Mouse (Mus musculus) hindlimb bud, embryonic 11.5 days (tissue): ENCODE results near the gene Gpr62.
A peak's percentile ranks its signal among the peaks of the same experiment; 100 is the strongest.
"Not testable (repeated sequence)": the region's sequence is repeated elsewhere in the genome, so short reads cannot be mapped to it uniquely, and the experiment has no call there.

Source experiments
- DNase-seq: peaks from one replicate; pipeline ENCODE4 v3.0.0-alpha.2; 2012; ENCODE audit warnings: low read depth, low spot score; ENCODE audit errors: extremely low spot score

Gpr62 gene

DNA sequence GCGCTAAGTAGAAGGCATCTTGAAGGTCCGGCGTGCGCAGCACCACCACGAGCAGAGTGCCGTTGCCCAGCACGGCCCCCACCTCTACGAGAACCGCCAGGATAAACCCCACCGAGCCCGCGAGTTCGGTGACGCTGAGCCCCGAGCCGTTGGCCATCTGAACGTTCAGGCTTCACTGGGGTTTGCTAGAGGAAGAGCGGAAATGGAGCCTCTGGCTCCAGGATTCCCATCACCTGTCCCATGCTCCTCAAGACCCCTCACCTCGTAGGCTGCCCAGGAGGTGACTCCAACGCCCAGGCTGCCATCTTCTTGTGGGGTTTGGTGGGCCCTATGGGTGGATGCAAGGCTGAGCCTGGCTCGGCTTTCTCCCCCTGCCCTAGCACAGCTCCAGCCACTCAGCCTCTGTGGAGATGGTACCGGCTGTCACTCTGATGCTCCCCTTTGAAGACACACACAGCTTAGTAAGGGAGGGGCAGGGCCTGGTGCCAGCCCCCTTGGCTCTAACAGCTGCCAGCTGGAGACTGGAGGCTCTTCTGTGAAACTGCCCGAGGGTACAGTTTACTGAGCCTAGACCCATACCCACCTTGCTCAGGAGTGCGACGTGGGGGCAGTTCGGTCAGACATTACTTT lies at the start of gene Gpr62:
TSS of gene Gpr62 (minus strand) at position 368 of the 630 bp plus-strand sequence.
- no peak for DNase-seq

DNA sequence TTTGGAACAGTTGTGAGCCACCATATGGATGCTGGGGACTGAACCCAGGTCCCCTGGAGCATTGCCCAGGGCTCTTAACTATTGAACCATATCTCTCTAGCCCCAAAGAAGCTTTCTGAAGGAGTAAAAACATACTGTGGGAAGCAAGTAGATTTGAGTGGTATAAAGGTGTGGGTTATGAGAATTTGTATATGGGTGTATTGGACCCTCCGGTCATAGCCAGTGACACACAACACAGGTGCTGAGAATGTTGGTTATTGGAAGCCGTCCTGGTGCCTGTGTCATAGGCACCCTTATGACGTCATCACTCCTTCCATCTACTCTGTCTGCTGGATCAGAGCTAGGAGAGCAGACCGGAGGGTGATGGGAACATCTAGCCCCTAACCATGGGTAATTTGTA lies 48.5 kb upstream of the Gpr62 start, which contains the start of gene Iqcf5:
TSS of gene Iqcf5 (plus strand) at position 301 of the 400 bp plus-strand sequence.
- DNase-seq = no peak

DNA sequence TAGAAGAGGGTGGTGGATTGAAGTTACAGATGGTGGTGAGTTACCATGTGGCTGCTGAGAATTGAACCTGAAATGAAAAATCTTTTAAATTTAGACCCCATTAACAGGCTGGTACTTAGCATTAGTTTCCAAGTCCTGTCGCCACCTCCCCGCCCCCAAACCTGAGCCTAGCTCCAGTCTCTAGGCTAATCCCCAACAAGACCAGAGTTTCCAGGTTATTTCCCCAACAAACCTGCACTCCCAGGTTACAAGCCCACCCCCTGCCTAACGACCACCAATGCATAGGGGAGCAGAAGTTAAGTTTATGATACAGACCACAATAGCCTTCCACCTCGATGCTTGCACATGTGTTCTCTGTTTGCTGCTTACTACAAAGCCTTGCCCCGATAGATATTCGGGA lies 47.8 kb upstream of the Gpr62 start:
- no peak for DNase-seq

DNA sequence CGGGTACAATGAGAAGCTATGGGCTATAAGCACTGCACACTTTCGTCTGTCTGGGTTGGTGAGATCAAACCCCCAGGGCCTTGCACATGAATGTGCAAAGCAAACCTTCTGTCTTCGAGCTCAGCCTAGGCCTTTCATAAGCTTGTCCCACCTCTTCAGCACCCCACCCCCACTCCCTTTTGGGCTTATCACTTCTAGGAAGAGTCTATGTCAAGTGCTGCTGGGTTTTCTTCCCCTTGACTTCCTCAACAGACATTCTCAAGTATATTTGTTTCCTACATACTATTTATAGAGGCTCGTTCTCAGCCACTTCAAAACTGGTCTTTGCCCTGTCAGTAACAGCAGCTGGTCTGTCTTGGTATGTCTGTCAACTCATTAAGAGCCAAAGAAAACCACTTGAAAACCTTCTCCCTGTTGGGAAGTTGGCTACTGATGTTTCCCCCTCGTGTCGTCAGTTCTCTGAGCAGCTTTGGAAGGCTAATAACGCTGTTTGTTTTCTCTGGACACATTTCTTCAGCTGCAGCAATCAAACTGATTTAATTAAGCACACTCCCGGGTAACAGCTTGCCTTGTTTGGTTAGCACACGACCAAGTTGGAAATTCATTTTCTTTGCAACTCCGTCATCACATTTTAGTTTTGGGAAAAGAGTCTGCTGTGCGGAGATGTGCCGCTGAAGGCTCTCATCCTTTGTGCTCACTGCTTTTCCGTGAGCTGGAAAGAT lies 47.2 kb upstream of the Gpr62 start:
- DNase-seq = no peak

DNA sequence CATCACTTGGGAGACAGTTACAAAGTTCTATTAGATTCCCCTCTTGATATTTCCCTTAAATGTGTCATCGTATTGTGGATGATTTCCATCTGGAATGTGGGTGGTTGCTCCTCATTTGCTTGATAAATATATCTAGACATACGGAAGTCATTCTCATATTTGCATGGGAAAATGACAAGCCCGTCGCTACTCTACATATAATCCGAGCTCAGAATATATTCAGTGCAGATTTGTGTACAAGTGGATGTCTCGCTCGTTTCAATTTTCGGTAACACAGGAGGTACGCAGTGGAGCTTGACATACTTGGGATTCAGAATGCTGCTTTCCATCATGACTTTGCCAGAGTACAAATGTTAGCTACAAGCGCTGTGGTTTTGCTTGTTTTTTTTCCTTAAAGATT lies 43.6 kb upstream of the Gpr62 start:
- no peak for DNase-seq

DNA sequence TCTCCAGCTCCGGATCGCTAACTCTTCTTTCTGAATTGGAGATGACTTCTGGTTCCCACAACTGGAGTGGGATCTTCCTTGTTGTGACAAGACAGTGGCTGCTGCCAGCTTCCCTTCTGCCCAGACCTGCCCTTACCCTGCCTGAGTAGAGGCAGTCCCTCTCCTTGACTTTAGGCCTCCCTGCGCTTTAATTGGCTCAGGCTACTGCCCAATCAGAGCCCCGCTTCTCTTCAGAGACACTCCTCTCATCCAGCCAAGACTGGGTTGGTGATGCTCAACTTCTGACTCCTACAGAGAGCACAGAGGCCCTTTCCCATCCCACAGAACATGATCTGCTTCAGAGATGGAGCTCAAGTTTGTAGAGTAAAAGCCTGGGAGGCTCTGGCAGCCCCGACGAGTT lies 38.5 kb upstream of the Gpr62 start:
- DNase-seq = no peak

DNA sequence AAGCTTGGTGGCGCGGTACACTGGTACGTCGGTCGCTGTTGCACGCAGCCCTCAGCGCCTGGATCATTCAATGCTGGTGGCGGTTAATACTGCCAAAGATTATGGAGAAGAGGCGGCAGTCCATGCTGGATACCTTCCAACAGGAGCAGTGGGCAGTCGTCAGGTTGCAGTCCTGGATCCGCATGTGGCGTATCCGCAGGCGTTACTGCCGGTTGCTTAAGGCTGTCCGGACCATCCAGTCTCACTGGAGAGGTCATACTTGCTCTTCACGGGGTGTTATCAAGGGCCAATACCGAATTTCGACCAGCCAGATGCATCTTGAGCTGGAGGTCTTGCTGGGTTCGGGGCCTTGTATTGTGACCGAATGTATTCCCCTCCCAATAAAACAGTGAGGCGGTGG lies 36.1 kb upstream of the Gpr62 start:
- no peak for DNase-seq

DNA sequence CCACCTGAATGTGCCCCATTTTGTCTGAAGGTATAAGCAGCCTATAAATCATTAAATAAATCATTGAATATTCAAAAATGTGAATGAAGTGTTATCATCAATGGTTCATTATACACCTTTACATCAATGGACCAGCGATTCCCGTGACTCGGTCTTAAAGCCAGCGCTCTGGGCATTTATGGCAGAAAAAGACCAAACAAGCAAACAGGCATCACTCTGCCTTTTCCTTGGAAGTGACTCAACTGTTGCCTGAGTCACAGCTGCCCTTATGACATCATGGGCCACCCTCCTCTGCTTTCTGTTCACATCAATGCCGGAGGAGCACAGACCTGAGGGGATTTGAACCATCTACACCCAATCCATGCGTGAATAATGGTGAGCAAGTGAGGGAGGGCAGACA lies 33.9 kb upstream of the Gpr62 start, which contains the start of gene Iqcf1:
TSS of gene Iqcf1 (plus strand) at position 301 of the 400 bp plus-strand sequence.
- no peak for DNase-seq

DNA sequence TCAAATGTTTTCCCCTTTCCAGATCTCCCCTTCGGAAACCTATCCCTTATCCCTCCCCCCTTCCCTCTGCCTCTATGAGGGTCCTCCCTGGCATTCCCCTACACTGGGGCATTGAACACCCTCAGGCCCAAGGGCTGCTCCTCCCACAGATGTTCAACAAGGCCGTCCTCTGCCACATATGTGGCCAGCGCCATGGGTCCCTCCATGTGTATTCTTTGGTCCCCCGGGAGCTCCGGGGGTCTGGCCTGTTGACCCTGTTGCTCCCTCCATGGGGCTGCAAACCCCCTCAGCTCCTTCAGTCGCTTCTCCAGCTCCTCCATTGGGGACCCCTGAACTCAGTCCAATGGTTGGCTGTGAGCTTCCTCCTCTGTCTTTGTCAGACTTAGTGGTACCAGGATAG lies 21.9 kb upstream of the Gpr62 start:
- not testable (repeated sequence) for DNase-seq

DNA sequence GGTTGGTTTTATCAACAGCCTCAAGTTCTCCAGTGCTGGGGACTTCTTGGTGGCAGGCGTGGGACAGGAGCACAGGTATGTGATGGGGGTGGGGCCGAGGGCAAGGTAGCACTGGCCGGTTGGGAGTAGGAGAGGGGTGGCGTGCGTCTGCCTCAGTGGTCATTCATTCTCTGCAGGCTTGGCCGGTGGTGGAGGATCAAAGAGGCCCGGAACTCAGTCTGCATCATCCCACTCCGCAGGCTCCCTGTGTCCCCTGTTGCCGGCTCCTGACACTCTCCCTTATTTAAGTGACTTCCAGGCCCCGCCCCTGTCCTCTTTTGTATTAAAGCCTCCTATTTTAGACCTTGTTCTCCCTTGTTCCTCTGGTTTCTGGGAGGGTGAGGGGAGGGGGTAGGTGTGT lies 19.3 kb upstream of the Gpr62 start:
- no peak for DNase-seq

DNA sequence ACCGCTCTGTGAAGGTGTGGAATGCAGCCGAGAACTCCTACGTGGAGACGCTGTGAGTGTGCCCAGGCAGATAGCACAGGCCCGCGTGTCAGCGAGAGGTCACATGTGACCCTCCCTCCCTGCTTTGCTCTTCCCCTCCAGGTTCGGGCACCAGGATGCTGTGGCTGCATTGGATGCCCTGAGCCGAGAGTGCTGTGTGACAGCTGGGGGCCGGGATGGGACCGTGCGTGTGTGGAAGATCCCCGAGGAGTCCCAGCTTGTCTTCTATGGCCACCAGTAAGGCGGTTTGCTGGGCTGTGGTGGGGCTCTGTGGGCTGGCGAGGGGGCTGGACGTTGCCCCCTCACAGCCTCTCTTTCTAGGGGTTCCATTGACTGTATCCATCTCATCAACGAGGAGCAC lies 17.9 kb upstream of the Gpr62 start:
- DNase-seq = no peak

DNA sequence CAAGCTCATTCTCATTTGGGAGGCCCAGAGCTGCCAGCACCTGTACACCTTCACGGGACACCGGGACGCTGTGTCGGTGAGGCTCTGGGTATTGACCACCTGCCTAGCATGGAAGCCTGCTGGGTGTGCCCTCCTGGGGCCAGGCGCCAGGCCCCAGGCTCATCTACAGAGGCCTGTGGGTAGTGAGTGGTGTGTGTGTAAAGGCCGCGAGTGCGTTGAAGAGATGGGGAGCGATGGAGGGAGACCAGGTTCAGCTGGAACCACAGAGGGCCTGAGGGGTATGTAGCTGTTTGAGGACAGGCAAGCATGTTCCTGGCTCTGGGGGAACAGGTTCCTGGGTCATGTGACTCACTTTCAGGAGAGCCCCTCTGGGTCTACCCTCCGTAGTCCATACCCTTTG lies 17.4 kb upstream of the Gpr62 start:
- no peak for DNase-seq

DNA sequence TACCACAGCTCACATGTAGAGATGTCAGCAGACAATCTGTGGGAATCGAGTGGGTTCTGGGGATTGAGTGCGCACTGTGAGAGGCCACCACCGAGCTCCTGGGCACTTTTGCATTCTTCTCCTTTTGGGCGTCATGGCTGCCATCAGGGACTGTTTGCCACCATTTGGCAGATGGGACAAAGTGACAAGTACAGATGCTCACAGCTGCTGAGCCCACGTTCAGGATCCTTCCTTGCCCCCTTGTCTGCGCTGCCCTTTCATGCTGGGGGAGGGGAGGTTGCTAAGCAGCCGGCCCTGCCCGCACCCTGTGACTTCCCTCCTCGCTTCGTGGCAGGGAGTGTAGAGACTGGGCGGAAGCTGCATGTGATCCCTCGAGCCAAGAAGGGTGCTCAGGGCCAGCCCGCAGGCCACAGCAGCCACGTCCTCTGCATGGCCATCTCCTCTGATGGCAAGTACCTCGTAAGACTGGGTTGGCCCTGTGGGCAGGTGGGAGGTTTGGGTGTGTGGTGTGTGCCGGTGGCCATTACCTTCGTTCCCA lies 16.9 kb upstream of the Gpr62 start:
- DNase-seq = no peak

DNA sequence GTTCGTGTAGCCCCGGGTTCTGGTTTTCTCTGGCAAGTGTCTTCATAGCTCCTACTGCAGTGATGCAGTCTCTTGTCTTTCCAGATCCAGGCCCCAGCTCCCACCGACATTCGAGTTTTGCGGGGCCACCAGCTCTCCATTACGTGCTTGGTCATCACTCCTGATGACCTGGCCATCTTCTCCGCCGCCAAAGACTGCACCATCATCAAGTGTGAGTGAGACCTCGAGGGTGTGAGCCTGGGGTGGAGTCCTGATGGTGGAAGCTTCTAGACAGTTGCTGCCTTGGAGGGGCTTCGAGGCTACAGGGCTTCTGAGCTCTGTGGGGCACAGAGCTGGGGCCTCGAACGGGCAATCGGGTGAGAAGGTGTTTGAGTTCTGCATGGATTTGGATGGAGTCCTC lies 15.9 kb upstream of the Gpr62 start:
- no peak for DNase-seq

DNA sequence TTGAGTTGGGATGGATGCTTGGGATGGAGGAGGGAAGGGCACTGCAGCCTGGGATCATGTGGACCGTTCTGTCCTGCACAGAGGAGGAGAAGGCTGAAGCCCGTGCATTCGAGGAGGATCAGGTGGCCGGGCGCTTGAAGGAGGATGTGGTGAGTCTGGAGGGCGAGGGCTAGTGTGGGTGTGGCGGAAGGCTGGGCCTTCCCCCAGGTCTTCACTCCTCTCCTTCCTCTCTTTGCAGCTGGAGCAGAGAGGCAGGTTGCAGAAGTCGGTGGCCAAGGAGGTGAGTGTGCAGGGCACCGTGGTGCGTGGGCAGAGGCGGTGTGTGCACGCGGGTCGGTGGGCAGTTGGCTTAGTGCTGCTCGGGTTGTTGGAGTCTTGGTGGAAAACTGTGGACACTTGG lies 15.3 kb upstream of the Gpr62 start:
- no peak for DNase-seq

DNA sequence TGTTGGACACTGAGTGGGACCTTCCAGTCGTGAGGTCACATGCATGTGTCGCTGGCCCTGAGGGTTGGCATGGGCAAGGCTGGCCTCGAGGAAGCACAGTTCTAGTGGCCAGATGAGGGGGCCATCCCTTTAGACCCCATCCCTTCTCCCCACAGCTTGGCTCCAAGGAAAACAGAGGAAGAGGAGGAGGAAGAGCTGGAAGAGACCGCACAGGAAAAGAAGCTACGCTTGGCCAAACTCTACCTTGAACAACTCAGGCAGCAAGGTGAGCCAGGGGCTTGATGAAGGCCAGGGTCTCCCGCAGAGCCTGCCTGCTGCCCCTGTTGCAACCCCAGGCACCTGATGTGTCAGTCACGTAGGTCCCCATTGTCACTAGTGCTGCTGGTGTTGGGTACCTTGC lies 14.8 kb upstream of the Gpr62 start:
- no peak for DNase-seq

DNA sequence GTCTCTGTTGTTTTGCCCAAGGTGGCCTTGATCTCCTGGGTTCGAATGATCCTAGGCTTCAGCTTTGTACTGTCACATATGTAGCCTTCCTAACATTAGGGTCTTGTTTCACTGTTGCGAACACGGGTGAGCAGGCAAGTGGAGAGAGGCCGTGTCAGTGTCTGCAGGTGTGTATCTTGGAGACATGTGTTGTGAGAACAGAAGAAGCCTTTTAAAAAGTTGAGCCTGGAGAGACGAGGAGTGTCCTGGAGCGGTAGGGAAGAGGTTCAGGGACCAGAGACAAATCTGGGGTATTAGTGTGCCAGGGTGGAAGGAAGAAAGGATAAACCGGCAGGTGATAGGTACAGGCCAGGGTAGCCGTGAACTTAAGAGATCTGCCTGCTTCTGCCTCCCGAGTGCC lies 12.4 kb upstream of the Gpr62 start:
- no peak for DNase-seq

DNA sequence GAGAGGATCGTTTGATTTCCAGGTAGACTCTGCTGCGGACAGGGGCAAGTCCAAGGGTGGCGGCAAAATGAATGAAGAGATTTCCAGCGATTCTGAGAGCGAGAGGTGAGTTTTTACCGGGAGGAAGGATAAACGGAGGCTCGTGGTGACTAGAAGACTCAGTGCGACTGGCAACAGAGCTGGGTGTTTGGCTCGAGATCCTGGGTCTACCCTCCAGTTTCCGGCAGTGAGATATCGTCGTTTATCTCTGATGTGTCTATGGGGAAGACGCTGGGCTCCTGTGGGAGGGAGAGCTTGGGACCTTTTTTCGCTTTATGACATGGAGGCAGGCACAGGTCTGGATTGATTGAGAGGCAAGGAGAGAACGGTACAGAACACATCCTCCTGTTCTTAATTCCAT lies 11.9 kb upstream of the Gpr62 start:
- no peak for DNase-seq

DNA sequence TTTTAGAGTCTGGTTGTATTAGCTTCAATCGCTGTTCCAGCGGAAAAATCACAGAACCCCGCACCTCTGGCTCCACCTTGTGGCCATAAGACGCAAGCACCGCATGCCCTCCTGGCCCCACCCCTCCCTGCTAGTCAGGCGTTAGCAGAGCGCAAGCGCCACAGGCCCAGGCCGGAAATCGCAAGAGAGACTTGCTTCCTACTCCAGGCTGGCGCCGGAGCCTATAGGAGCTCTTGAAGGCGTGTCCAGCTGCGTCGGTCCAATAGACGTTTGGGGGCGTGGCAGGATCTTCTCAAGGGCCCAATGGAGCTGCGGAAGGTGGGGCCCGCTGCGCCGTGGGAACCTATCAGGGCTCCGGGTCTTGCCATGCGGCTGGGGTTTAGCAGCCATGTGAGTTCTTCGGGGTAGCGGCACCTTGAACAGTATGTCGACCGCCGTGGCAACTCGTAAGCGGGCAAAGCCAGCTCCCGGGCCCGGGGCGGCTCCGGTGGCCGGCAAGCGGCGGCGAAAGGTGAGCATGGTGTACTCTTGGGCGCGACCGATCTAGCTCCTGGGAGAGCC lies 11.3 kb upstream of the Gpr62 start, which contains the start of gene Parp3:
TSS of gene Parp3 (minus strand) at position 26 of the 561 bp plus-strand sequence.
- peak; percentile 94 for DNase-seq

DNA sequence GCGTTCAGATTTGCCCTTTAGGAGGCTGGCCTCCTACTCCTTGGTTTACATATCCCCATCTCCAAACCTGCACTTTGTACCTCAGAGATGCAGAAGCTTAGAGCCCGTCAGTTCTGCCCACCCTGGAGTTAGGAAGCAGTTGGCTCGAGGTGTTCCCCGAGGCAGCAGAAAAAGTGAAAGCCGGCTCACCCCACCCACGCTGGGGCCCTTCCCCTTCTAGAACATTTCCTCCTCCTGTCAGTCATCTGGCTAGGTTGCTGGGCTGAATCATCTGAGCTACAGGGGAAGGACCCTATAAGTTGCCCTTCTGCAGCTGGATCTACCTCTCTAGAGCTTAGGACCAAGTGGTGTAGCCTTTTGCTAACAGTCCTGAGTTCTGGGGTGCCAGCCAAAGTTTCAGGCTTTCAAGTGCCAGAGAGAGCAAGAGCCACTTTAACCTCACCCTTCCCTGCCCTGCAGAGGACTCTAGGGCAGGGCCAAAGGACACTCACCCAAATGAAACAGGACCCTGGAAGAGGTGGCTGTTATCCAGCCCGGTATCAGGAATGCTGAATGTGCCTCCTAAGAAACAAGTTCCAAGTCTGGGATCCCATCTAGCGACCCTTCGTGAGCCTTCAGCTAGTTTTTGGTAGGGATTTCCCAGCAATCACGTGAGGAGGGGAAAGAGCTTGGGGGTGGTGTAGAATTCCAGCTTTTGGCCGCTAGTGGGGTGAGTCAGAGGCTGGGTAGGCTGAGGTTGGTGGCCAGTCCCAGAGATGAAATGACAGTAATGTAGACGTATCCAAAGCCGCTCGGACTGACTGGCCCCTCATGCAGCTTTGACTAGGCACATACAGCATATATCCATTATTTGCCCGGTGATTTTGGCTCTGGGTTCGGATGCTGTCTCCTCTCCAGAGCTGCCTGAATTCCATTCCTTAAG lies 10.5 kb upstream of the Gpr62 start:
- DNase-seq = no peak

DNA sequence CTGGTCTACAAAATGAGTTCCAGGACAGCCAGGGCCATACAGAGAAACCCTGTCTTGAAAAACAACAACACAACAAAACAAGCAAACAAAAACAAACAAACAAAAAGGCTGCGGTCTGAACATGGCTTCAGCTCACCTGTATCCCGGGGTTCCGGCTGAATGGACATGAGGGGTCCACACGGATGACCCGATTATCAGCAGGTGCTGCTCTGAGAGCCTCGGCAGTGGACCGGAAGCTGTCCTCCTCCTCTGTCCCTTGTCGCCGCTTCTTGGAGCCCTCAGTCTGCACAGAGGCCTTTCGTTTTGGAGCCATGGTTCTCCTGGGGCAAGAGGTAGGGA lies 9.9 kb upstream of the Gpr62 start, which contains the start of gene Rrp9:
TSS of gene Rrp9 (plus strand) at position 301 of the 339 bp plus-strand sequence.
- DNase-seq = no peak
